Mouse (Mus musculus) heart, adult 18-20 months (tissue): Measurements from ENCODE around the gene Skida1. TPM values are rescaled to one million over a fixed set of nuclear protein-coding genes. Genes with fewer than 3 reads are reported as not detected.

Experiments used
- DNase-seq, 2 experiments: peaks; one replicate each; pipeline ENCODE4 v3.0.0; 2021 to 2022; ENCODE audit warnings: mixed read lengths in 1 of 2
- total RNA-seq, 2 experiments: library from RNA; stranded (reverse); gene quantifications; 2 replicates each; pipeline ENCODE4 v1.2.3; 2021

Skida1 gene
- total RNA-seq, 2 experiments from 2014 or later, result 2.0 to 2.2 TPM

DNA sequence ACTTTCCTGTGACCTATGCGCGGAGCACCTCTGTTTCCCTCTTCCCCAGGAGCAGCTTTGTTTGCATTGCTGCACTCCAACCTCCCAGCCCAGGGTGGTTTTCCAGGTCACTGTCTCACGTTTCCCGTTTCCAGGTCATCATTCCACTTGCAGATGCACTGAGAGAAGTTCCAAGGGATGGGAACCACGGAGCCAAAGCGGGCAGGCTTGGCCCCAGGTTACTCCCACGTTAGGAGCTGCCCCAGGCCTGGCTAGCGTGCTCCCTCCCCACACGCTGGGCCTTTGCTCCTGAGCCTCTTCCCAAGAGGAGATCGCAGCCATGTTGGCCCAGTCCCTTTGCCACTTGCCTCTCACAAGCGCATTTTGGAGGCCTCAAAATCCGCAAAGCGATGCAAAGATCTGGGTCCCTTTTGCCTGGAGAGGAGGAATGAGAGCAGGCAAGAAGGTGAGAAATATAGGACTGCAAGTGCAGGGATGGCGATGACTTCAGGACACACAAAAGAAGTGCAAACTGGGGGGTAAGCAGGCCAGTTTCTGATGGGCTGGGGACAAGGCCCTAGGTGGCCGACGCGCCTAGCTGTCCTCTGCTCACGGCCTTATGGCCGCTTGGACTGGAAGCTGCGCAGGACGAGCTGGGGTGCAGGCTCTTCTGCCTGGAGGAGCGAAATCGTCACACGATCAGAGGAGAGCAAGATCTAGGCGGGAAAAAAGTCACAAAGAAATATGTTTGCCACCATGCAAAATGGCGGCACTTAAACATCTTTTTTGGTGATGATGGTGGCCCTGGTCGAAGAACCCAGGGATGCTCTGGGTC lies 8.3 kb downstream of the Skida1 start:
- DNase-seq, result no peak

DNA sequence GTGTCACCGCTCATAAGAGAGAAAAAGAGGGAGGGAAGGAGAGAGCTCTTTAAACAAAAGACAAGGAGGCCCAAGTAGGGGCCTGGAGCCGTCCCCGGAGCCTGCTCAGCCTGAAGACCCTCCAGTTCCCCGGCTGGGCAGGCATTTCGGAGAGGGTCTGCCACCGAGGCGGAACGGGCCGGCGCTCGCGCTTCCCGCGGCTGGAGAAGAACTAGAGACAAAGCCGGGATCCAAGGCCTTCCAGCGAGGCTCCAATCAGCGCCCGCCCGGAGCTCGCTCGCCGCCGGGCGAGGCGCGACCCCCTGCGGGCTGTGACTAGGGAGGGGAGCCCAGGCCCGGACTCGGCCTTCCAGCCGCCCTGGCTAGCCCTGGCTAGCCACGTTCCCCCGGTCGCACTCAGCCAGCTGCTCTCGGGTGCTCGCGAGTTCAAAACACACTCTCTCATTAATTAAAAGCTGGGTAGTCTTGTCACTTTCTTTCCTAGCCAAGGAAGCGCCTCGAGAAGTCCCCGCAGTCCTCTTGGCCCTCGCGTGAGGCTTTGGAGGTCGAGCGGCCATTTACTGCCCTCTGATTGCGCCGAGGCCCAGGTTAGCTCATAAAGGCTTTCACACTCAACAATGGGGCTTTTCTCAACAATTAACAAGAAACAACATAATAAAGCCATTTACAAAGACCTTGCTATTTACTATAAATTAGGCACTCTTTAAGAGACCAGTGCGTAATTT lies 9.1 kb downstream of the Skida1 start:
- no peak for DNase-seq

DNA sequence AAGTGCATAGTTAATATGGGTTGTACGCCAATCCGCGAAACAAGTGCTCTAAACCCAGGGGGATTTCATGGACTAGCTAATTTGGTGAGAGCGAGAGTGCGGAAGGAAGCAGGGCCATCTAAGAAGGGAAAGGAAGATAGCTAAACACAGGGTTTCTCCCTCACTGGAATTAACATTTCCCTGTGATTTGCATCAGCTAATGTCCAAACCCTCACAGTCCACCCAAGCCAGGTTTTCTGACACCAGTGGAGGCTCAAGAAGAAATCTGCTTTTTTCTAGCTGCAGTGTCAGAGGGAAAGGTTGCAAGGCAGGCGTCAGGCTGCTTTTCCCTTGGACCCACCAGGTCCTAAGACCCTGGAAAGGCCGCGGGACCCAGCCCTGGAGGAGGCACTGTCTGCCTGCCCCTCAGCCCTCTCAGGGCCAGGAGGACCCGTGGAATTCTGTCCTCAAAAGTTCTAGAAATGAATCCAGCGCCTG lies 9.9 kb downstream of the Skida1 start:
- DNase-seq, result no peak

DNA sequence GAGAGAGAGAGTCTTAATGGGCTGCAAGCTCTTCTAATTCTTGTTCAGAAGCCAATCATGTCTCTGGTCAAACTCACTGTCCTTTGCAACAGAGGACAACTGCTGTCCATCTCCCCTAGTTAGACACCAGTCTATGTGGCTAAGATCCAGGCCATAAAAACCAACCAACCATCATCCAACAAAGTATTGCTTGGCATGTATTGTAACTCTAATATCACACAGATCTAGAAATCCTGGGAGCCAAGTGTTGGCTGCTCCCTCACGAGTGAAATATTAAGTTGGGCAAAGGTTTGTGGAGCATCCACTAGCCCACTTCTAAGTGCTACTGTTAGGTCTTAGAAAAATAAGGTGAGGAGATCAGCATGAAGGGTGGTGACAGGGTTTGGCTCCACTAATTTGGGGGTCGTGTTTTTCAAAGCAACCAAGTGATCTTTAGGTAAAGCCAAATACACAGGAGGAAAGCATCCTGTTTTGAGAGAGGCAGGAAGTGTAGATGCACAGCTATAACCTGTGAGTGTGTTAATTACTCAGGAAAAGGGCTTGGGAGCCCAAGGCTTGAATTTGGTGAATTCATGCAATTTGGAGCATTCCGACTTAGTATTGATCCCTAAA lies 10.6 kb downstream of the Skida1 start:
- DNase-seq, result no peak

DNA sequence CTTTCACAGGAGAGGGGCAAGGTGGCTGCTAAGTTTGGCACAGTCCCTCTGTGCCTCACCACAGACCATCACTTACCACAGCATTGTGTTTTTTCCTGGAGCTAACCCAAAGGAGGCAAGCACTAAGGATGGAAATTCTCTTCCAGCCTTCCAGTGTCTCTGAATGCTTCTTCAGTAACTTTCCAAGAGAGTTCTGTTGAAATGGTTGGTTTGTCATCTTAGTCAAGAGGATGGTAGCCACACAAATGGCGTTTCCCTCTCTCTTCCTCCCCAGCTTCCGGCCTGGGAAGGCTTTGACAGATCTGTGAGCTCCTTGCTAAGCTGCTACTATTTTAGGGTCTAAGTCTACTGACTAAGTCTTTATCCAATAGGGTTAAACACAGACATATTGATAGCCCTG lies 11.4 kb downstream of the Skida1 start, which contains the start of gene A930004D18Rik:
Gene A930004D18Rik (minus strand): TSS at position 247 of the 400 bp plus-strand sequence.
- DNase-seq, result no peak

DNA sequence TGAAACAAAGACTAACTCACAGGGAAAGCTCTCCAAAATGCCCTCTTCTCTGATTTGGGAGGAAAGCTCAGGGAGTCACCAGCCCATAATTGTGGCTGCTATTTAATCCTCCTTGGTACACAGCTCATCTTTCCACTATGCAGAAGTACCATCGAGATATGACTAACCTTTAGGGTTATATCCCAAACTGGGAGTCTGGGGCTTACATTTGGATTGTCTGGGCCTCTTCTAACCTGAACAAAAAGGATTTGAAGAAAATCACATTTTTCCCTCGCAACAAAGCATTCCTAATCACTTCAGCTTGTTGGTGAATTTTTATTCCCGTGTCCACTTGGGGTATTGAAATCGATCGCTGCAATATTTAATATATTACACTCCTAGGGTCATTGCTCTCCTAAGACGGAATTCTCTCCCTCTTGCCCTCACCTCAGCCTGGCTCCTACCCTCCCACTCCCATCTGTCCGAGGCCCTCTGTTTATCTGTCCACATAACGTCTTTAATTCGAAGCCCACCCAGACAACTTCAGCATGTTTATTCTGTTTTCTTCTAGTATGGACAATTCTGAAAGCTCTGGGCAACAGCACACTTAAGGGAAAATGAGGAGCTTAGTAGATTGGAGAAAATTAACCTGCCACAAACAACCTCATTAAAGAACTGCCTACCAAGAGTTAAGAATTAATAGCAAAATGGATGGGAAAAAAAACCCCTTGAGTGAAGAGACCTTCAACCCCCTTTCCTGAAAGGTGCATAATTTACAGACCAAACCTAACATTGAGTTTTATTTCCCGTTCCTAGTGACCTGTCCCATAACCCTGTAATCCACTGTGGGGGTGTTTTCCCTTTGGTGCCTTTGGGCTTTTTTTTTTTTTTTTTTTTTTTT lies 14.2 kb downstream of the Skida1 start:
- no peak for DNase-seq

DNA sequence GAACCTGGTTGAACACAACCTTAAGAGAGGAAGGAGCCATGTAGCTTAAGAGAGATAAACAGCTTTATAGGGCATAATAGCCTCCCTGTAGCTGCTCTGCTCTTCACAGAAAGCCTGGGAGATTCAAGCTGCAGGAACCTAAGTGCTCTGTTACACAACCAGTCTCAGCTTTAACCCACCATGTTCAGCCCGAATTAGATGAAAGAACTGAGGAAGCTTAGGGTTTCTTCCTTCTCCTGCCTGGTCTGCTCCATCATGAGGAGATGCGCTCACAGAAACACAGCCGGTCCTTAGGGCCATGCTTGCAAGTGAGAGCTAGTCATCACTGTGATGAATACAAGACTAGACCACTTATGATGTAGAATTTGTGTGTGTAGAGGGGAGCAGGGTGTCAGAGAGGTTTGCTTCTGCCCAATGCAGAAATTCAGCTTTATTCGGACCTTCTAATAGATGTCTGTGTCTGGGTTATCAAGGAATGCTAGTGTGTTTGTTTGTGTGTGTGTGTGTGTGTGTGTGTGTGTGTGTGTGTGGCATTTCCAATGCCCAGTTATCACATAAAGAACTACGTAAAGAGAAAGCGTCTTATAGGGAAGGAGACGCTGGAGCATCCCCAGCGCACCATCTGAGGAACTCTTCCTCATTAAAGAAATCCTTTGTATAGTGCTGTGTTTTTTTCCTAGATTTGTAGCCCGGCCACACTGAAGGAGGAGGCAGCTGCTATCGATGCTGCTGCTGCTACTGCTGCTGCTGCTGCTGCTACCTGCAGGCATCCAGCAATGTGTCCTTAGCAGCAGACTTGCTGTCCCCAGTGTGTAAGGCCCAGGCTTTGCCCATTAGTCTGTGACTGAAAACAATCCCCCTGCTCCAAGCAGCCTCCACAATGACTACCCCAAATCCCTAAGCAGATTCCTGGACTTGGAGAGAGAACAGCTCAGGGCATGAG lies 15.4 kb downstream of the Skida1 start:
- no peak for DNase-seq

DNA sequence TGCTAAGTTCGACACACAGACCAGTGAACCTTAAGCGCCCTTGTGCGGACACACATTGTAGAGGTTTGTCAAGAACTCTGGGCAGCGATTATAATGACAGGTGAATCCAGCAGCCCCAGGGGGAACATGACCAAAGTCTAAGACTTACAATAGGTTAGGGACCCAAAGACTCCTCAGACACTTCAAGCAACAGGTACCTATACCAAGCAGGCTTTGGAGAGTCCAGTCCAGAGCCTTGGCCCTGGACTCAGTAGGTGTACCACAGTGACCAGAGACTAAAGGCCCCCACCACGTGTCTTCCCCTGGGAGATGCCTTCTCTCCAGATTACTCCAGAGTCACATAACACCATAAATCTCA lies 16.3 kb downstream of the Skida1 start:
- peak in 1 of 2 experiments; percentile 43 for DNase-seq

DNA sequence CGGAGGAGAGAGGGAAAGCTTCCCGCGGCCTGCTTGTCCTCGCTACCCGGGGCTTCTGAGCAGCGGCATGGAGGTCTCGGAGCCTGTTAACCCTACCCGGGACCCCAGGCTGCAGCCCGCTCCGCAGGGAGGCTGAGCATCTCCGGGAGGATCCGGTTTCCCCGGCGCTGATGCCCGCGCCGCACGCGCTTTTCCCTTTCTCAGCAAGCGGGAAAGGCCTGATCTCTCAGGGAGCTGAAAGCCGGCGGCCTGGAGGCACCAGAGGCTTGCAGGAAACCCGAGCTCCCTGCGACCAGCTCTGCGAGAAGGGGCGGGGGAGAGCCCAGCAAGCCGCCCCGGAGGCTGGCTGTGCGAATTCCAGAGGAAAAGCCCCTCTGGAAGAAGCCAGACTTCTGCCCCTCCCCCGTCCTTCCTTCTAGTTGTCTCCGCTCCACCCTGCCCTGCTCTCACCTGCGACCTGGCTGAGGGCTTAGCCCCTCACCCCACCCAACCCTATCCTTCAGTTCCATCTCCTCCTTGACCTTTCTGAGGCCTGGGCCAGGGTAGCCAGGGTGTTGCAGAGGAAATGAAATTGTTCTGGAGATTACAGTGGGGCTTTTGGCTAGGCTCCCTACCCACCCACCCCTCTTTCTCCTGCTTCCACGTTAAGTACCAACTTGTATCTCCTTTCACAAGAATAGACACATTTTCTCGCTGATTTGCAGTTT lies 16.9 kb downstream of the Skida1 start:
- peak; percentile 51 to 79 for DNase-seq

DNA sequence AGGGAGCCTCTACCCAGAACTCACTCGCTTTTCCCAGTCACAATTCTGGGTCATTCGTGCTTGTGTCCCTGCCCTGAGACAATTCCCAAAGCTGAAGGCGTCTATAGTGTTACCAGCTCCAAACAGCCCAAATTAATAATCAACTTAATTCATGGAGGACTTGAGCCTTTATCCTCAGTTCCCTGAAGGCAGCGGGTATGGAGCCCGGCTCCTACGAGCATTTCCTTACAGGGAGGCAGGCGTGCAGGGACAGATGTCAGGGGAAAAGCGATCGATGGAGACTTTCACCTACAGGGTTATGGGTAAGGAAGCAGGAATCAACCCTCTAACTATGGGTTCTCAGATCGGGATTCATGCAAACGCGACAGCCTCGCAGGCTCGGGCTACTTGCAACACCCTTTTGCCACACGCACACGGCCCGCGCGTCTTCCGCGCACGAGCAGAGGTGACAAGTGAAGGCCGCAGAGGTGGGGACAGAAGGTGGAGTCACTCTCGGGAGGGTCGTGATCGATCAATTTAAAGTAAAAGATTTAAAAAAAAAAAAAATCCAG lies 17.5 kb downstream of the Skida1 start:
- peak; percentile 31 to 75 for DNase-seq

DNA sequence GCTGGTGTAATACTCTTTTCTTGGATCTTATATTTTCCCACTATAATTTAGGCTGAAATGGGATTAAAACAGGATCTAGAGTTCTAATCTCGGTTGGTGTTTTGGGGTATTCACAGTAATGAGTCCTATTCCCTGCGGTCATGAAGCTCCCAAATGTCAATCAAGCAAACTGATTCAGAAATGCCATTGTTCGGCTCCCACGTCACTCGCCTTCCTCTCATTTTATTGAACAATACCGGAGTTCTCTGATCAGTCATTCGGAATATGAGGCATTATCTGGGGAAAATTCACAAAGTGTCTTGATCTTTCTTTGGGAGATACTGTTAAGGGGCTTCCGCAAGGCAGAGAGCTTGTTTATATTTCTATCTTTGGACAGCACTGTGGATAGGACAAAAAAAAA lies 18.3 kb downstream of the Skida1 start:
- DNase-seq, result no peak

DNA sequence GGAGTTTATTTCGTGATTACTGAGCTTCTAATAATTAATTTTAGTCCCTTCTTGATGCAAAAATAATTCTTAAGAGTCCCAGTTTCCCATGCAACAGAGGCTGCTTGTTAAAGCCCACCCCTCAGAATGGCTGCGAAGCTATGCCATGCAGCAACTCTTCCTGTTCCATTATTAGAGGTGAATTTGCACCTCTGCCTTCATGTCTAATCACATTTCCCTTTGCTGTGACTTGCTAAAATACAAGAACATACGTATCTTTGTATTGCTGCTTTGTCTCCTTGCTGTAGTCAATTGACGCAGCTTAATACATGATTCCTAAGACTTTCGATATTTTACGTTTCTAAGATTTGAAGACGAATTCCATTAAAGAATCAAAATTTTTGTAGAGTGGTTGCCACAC lies 19.2 kb downstream of the Skida1 start:
- no peak for DNase-seq

DNA sequence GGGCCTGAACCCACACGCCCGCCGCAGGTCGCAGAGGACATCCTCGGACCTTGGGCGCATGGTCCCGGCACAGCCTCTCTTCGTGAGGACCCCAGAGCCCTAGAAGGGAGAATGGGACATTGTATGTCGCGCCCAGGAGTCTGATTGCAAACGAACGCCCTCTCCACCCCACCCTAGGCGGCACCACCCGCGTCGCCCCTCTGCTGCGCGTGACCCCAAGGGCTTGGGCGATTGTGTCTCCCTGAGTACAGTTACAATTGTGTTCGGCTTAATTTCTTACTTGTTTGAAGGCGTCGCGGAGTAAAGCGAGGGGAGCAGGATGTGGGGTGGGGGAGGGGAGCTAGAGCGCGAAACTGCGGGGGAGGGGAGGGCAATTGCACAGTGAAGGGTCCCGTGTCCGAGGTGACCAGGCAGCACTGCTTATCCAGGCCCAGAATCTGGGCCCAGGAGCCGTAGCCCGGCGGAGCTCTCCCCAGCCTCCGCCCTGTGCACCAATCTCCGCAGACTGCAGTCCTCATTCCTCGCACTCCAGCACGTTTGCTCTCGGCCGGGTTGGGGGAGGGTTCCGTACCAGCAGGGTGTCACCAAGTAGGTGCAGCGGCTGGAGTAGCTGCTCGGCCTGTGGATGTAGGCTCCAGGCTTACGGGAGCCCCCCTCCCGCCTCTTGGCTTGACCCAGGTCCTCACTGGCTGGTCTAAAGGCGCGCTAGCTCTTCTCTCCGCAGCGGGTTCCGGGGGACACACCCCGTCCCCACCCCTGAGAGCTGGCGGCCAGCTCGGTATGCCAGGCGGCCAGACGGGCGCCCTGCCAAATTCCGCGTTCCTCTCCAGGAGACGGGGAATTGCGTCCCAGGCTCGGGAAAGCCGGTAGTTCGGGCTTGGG lies 20.5 kb downstream of the Skida1 start:
- peak; percentile 94 to 96 for DNase-seq

DNA sequence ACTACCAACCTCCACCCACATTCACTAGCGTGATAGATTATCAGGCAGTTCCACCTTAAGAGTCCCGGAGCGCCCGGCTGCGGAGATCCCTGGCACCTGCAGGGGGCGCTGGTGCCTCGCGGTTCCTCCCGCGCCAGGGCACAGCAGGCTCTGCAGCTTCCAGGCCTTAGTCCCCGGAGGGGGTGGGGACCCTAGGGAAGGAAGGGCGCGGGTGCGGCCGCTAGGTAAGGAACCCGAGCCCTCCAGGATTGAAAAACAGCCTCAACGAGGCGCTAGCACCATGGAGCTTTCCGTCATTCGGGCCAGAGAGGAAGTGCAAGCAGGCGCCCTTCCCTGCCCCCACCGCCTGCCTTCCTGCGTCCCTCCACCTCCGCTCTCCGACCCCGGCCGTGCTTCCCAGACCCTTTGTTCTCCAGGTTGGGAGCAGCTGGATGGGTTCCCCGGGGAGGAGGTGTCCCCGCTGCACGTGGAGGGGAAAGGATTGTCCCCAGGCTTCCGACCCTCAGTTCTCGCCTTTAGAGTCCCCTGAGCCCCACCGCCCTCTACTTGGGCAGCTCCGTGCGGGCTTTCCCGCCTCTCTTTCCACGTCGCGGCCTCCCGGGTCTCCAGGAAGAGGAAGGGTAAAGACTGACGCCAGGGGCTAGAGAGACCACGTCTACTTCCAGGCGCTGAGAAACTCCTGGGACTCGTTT lies 21.3 kb downstream of the Skida1 start:
- DNase-seq, result peak; percentile 95 to 96

DNA sequence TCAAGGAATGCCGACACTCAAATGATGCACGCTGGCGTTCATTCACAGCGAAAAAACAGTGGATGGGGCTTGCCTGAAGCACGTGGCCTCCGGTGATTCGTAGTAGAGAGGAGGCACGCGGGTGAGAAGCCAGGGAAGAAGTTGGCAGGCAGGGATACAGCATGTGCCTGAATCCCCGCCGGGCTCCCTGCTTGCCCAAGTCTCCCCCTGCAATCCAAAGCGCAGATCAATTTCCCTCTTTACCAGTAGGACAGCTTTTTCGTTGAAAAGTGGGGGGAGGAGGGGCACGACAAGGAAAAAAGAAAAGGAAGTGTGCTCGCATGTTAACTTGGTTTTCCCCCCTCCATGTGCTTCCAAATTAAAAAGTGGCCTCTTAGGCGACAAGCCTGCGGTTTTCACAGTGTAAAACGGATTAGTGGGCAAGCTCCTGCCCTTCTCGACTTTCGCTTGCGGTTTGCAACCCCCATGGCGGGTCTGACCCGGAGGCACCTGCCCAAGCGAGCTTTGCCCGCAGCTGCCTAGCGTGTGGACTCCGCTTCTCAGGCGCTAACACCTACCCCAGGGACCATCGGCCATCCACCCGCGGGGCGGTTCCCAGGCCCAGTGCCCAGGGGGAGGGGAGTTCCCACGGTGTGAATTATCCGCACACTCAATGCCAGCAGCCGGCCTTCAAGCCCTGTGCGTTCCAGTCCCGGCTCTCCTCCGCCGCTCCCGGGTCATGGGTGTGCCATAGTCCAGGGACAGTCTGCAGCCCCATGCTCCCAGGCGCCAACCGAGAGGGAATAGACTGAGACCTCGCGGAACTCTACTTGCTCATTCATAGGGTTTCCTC lies 22.5 kb downstream of the Skida1 start:
- DNase-seq, result peak; percentile 70 to 81

DNA sequence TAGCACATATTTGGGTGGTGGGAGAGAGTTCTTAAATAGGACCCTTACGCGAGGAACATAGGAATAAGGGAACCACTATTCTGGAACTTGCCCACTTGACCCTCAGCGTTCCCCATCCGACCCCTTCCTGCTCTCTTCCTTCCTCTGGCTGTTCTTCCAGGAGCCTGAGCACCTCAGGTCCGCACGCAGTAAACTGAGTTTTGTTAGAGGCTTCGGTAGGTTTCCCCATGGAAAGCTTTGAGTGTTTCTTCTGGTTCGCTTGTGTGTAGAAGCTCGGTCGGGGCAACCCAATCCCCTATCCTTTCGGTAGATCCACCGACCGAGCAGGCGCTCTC lies 23.1 kb downstream of the Skida1 start:
- no peak for DNase-seq

DNA sequence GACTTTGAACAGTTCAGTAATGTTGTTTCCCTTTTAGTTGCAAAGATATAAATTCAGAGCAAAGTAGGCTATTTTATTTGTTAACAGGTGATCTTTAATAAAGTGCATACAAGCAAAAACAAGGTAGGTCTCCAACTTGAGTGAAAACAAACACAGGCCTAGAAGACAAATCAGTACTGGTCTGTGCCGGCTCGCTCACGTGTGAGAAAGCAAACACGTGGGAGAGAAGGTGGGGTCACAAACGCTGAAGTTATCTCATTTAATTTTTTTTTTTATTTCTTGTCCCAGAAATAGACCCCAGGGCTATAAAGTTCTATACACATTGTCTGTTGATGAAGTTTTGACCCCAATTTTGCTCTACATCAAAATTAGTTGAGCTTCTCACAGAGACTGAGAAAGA lies 23.7 kb downstream of the Skida1 start:
- no peak for DNase-seq
